Mouse (Mus musculus): ENCODE measurements around the gene Rpl23a.
"Not testable (repeated sequence)": the region's sequence is repeated elsewhere in the genome, so short reads cannot be mapped to it uniquely, and the experiment has no call there.

Rpl23a gene

DNA sequence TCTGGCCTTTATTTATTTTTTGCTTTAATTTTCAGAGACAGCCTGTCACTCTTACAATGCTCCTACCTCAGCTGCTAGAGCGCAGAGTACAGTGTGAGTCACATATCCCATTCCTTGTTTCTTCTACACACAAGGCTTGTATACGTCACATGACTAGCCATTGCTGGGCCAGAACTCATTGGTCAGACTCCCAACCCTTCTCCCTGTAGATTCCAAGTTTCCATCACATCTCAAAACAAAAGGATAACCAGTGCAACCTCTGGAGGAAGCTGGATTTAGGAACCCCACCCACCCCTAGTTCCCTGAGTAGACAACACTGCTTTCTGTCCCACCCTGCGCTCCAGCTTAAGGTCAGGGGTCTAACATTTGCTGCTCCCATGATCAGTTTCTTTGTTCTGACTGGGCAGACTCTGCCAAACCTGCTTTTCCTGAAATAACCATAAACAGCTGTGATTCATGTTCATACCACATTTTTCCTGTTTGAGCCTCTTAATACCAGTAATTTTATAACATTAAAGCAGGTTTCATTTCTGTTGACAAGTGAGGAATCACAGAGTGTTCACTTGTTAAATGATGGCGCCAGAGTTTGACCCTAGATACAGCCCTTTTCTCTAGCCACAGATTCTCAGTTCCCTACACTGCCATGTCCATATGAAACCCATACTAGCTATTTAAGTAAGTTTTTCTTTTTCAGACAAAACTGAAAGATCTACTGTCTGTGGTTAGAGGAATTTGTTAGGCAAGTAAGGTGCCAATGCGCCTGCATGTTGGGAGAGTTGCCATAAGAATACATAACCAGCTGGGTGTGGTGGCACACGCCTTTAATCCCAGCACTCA, 36.5 kb downstream of the Rpl23a start:
- no peak for DNase-seq (ENCODE audit: low spot score)

DNA sequence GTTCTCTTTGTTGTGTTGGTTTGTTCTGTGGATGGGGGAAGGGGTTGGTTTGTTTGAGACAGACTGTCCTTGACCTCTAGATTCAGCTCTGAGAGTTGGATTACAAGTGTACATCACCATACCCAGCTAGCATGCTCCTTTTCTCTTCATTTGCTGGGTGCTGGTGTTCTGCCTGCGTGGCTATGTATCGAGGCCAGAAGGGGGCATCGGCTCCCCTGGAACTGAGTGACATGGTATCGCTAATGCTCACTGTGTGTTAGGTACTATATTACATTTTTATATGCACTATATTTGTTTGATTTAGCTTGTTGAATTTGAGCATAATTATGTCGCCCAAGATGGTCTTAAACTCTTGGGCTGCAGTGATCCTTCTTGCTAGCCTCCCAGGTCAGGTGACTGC, 37.2 kb downstream of the Rpl23a start:
- no peak for DNase-seq (ENCODE audit: low spot score)

DNA sequence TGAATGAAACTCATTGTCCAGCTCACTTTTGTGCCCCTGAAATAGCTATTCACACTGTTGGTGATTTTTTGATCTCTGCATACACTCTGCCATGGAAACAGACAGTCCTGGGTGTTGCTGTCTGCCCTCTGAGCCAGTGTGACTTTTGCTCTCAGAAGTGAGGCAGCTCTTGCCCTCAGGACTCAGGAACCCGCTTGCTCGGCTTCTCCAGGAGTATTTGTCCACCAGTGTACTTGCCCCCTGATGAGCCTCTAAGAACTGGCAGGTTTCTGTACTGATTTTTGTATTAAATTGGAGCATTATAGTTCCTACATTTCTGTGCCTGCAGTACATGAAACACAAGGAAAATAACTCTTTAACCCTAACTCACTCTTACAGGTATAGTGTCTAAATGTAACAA, 39.9 kb downstream of the Rpl23a start:
- no peak for DNase-seq (ENCODE audit: low spot score)

DNA sequence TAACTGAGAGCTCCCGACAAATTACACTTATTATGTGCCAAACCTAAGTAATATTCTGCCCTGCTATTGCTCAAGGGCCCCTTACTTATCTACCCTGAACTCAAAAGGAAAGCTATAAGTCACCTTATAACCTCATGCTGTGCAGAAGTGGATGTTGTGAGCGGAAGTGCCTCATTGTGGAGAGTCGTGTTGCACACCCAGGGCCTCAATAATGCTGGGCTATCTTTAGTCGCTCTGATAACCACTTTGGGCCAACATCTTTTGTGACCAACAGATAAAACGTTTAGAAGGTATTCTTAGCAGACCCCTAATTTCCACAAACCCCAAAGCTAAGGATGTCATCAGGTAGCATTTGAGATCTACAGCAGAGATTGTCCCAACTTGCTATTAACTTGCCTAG, 42.7 kb downstream of the Rpl23a start:
- no peak for DNase-seq (ENCODE audit: low spot score)

DNA sequence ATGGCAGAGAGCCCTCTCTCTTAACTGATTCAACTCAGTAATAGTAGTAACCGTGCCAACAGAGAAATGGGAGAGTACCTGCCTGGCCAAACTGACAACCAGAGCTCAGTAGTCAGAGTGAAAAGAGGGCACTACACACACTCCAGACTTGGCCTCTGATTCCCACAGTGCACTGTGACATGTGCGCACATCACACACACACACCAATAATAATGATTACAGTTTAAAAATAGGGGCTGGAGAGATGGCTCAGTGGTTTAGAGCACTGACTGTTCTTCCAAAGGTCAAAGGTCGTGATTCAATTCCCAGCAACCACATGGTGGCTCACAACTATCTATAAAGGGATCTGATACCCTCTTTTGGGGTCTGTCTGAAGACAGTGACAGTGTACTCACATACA, 45.4 kb downstream of the Rpl23a start:
- DNase-seq (ENCODE audit: low spot score) = no peak

DNA sequence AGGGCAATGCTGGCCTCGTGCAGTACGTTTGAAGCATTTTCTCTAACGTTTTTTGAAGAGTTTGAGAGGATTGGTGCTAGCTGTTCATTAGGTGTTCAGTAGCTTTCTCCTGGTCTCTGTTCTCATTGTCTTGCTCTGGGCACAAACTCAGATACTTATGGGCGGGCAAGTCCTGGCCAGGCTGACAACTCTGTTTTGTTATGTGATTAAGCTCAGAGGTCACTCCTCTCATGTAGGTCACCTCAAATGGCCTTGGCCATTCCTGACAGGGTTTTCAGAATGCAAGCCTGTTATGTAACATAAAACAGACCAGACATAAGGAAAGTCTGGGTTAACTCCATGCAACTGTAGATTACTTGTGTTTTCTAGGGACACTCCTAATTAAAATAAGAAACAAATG, 45.8 kb downstream of the Rpl23a start:
- DNase-seq (ENCODE audit: low spot score) = no peak

DNA sequence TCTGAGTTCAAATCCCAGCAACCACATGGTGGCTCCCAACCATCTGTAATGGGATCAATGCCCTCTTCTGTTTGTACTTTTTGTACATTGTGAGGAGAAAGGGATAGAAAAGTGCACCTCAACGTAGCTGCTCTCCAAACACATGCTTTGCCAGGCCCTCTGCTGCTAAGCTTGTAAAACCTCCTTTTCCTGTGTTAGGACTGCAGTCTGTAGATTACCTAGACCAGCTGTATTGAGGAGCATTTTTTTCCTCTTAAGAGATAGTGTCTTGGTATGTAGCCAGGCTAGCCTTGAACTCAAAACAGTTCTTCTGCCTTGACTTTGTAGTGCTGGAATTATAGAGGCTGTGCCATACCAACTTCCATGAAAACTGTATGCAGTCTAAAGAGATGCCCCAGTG, 47.3 kb downstream of the Rpl23a start:
- no peak for DNase-seq (ENCODE audit: low spot score)

DNA sequence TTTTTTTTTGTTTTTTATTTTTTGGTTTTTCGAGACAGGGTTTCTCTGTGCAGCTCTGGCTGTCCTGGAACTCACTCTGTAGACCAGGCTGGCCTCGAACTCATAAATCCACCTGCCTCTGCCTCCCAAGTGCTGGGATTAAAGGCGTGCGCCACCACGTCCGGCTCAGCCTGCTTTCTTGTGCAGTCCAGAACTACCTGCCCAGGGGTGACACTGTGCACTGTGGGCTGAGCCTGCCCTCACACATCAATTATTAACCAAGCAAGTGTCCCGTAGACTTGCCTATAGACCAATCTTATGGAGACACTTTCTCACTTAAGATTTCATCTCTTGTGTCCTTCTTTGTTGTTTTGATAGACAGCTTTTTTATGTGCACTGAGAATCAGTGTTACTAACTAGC, 48.1 kb downstream of the Rpl23a start:
- not testable (repeated sequence) for DNase-seq (ENCODE audit: low spot score)

DNA sequence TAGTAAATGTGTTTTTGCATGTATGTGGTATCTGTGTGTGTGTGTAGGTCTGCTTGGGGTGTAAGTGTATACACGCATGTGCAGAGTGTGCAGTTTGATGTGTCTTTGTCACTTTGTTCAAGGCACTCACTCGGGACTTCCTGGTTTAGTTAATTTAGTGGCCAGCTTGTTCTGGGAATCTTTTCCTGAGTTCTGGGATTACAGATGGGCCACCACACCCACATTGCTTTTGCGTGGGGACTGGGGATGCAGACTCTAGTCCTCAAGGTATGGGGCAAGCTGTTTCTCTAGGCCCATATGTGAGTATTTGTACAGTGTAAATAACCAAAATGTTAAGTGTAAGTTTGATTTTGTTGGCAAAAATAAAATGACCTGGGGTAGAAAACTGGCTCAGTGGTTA, 49.0 kb downstream of the Rpl23a start:
- no peak for DNase-seq (ENCODE audit: low spot score)

DNA sequence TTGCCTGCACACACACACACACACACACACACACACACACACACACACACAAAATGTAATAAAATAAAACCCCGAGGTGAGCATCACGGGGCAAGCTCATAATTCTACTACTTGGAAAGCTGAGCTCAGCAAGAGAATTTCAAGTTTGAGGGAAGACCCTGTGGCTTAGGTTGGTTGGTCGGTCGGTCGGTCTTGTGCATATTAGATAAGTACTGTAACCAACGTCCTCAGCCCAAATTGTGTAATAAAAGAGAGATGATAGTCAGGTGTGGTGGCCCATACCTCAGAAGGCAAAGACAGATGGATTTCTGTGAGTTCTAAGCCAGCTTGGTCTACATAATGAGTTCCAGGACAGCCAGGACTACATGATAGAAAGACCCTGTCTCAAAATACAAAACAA, 49.5 kb downstream of the Rpl23a start:
- DNase-seq (ENCODE audit: low spot score) = no peak

Data from urinary bladder, postnatal 14 days (tissue).